Mouse (Mus musculus): Measurements from ENCODE around the gene Fam72a. TPM values are rescaled to one million over a fixed set of nuclear protein-coding genes. Genes with fewer than 3 reads are reported as not detected.
A peak's percentile ranks its signal among the peaks of the same experiment; 100 is the strongest.

The Fam72a gene
- polyA plus RNA-seq, 2 experiments: 2.1 to 2.5 TPM

- no peak overlapping the region for H3K4me3 ChIP-seq (replicated peaks; ENCODE audit: low read length)
- 89% methylated on average over 6 of the region's 6 CpGs for WGBS
Observed at GRCm38 (mm10) chr1:131569721-131570120, 42.0 kb downstream of the Fam72a start.

GRCm38 (mm10) chr1:131570391-131570790, 42.7 kb downstream of the Fam72a start:
- H3K27me3 ChIP-seq (ENCODE audit: control insufficient read depth, insufficient read depth, low read length): no peaks in the 10 kb centered on the region
- H3K4me1 ChIP-seq (ENCODE audit: control insufficient read depth, insufficient read depth, low read length): no peaks in the 10 kb centered on the region
- no peaks in the 10 kb centered on the region for H3K36me3 ChIP-seq (ENCODE audit: control insufficient read depth, insufficient read depth, low read length)
- H3K9me3 ChIP-seq (ENCODE audit: control insufficient read depth, low read length): no peaks in the 10 kb centered on the region
- WGBS: 91% methylated on average over 4 of the region's 4 CpGs
- ATAC-seq (ENCODE audit: low FRiP score, low read depth): no peak
- no peak overlapping the region for H3K9ac ChIP-seq (ENCODE audit: low read depth, low read length, severe bottlenecking)
- H3K4me2 ChIP-seq (replicated peaks; ENCODE audit: low read depth, low read length, severe bottlenecking): no peak overlapping the region
- no peak overlapping the region for H3K4me3 ChIP-seq (replicated peaks; ENCODE audit: low read length)
- TF ChIP-seq POLR2A (IDR thresholded peaks at IDR 0.05; ENCODE audit: borderline replicate concordance, extremely low read depth, insufficient read depth, insufficient read length): no peak
- H3K27ac ChIP-seq (replicated peaks; ENCODE audit: low read depth, low read length): no peak overlapping the region
- no peak for DNase-seq (ENCODE audit: low spot score)

More at GRCm38 (mm10) chr1:131569721-131570120, 42.0 kb downstream of the Fam72a start:
- Histone ChIP-seq H3K27me3 (ENCODE audit: control insufficient read depth, insufficient read depth, low read length) (no peaks in the 10 kb centered on the region), H3K4me1 (ENCODE audit: control insufficient read depth, insufficient read depth, low read length) (no peaks in the 10 kb centered on the region), H3K27ac (replicated peaks; ENCODE audit: low read depth, low read length) (no peak overlapping the region), H3K9me3 (ENCODE audit: control insufficient read depth, low read length) (no peaks in the 10 kb centered on the region), H3K9ac (ENCODE audit: low read depth, low read length, severe bottlenecking) (no peak overlapping the region), H3K36me3 (ENCODE audit: control insufficient read depth, insufficient read depth, low read length) (no peaks in the 10 kb centered on the region), H3K4me2 (replicated peaks; ENCODE audit: low read depth, low read length, severe bottlenecking) (no peak overlapping the region)
- TF ChIP-seq POLR2A (IDR thresholded peaks at IDR 0.05; ENCODE audit: borderline replicate concordance, extremely low read depth, insufficient read depth, insufficient read length): no peak
- DNase-seq (ENCODE audit: low spot score) (no peak), ATAC-seq (ENCODE audit: low FRiP score, low read depth) (no peak)

DNA sequence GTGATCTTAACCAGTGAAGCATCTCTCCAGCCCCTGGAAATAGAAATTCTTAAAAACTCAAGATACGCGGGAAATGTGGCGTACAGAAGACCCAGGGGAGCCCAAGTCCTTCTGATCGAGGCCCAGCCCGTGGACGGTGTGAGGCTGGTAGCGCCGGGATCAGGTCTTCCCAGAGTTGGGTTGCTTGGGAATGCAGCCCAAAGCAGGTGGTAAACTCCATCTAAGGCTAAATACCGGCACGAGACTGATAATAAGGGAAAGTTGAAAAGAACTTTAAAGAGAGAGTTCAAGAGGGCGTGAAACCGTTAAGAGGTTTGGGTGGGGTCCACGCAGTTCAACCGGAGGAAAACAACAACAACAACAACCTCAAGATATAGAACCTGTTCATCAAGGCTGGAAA, 46.0 kb downstream of the Fam72a start:
- ATAC-seq (ENCODE audit: low FRiP score, low read depth) (0 out of 2 replicates have a peak, but pooled peaks have one; percentile 53), DNase-seq (ENCODE audit: low spot score) (peak; percentile 60)
- Histone ChIP-seq H3K4me3 (replicated peaks; ENCODE audit: low read length) (no peak overlapping the region), H3K27me3 (ENCODE audit: control insufficient read depth, insufficient read depth, low read length) (no peaks in the 10 kb centered on the region), H3K4me2 (replicated peaks; ENCODE audit: low read depth, low read length, severe bottlenecking) (no peak overlapping the region), H3K9ac (ENCODE audit: low read depth, low read length, severe bottlenecking) (no peak overlapping the region), H3K27ac (replicated peaks; ENCODE audit: low read depth, low read length) (no peak overlapping the region), H3K4me1 (ENCODE audit: control insufficient read depth, insufficient read depth, low read length) (no peaks in the 10 kb centered on the region), H3K9me3 (ENCODE audit: control insufficient read depth, low read length) (no peaks in the 10 kb centered on the region), H3K36me3 (ENCODE audit: control insufficient read depth, insufficient read depth, low read length) (no peaks in the 10 kb centered on the region)
- WGBS: 91% methylated on average over 14 of the region's 14 CpGs
- TF ChIP-seq POLR2A (IDR thresholded peaks at IDR 0.05; ENCODE audit: borderline replicate concordance, extremely low read depth, insufficient read depth, insufficient read length): no peak

DNA sequence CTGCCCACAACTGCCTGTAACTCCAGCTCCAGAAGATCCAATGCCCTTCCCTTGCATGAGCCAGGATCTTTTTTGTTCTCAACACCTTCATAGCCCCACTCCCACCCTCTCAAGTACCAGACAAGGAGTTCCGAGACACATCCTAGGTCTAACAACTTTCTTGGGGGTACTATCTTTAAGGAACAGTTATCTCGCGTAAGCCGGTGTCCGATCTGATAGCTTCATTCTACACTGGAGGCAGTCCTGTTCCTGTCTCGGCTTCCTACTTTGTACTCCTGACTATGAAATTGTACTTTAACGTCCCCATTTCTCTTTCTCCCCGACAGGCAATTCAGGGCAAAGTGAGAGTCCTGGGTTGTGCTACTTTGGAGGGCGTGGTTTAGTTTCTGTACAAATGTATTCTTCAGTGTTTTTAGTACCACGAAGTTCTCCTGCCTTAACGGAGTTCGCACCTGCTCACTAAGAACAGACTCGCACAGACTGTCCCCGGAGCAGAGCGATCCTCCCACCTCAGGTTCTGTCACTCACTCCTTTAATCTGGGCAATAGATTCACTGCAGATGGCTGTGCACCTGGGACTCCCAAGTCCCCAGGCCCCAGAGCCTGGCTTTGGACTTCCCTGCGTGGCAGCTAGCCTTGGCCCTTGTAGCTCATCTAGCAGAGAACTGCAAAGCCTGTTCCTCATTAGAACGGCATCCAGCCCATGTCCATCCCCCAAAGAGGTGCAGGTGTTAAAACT, 51.4 kb downstream of the Fam72a start:
- DNase-seq (ENCODE audit: low spot score) (no peak), ATAC-seq (ENCODE audit: low FRiP score, low read depth) (0 out of 2 replicates have a peak, but pooled peaks have one; percentile 41)
- no peaks in the 10 kb centered on the region for H3K4me1 ChIP-seq (ENCODE audit: control insufficient read depth, insufficient read depth, low read length)
- WGBS: 50% methylated on average over 17 of the region's 17 CpGs
- no peak overlapping the region for H3K4me3 ChIP-seq (replicated peaks; ENCODE audit: low read length)
- no peak for TF ChIP-seq POLR2A (IDR thresholded peaks at IDR 0.05; ENCODE audit: borderline replicate concordance, extremely low read depth, insufficient read depth, insufficient read length)
- H3K36me3 ChIP-seq (ENCODE audit: control insufficient read depth, insufficient read depth, low read length): no peaks in the 10 kb centered on the region
- no peak overlapping the region for H3K4me2 ChIP-seq (replicated peaks; ENCODE audit: low read depth, low read length, severe bottlenecking)
- H3K9me3 ChIP-seq (ENCODE audit: control insufficient read depth, low read length): no peaks in the 10 kb centered on the region
- no peak overlapping the region for H3K9ac ChIP-seq (ENCODE audit: low read depth, low read length, severe bottlenecking)
- H3K27ac ChIP-seq (replicated peaks; ENCODE audit: low read depth, low read length): no peak overlapping the region
- no peaks in the 10 kb centered on the region for H3K27me3 ChIP-seq (ENCODE audit: control insufficient read depth, insufficient read depth, low read length)

- ATAC-seq (ENCODE audit: low FRiP score, low read depth): no peak
- Histone ChIP-seq H3K27me3 (ENCODE audit: control insufficient read depth, insufficient read depth, low read length) (no peaks in the 10 kb centered on the region), H3K9me3 (ENCODE audit: control insufficient read depth, low read length) (no peaks in the 10 kb centered on the region), H3K4me1 (ENCODE audit: control insufficient read depth, insufficient read depth, low read length) (no peaks in the 10 kb centered on the region), H3K9ac (ENCODE audit: low read depth, low read length, severe bottlenecking) (no peak overlapping the region), H3K36me3 (ENCODE audit: control insufficient read depth, insufficient read depth, low read length) (no peaks in the 10 kb centered on the region), H3K4me3 (replicated peaks; ENCODE audit: low read length) (no peak overlapping the region), H3K27ac (replicated peaks; ENCODE audit: low read depth, low read length) (no peak overlapping the region), H3K4me2 (replicated peaks; ENCODE audit: low read depth, low read length, severe bottlenecking) (no peak overlapping the region)
- DNase-seq (ENCODE audit: low spot score): no peak
- TF ChIP-seq POLR2A (IDR thresholded peaks at IDR 0.05; ENCODE audit: borderline replicate concordance, extremely low read depth, insufficient read depth, insufficient read length): no peak
- 44% methylated on average over 4 of the region's 4 CpGs for WGBS
Observed at GRCm38 (mm10) chr1:131580389-131580788, 52.7 kb downstream of the Fam72a start.
